Mouse (Mus musculus) heart, postnatal 0 days (tissue): Measurements from ENCODE around the gene Dusp8. TPM values are rescaled to one million over a fixed set of nuclear protein-coding genes. Genes with fewer than 3 reads are reported as not detected.
"Not testable (repeated sequence)": the region's sequence is repeated elsewhere in the genome, so short reads cannot be mapped to it uniquely, and the experiment has no call there.

Experiments
- ATAC-seq: fragments of 200-750 bp; cut with Nextera tagmentation; 2 replicates; pipeline ENCODE4 v1.8.0; 2017; ENCODE audit warnings: low read depth, moderate number of reproducible peaks, moderate library complexity; ENCODE audit not compliant: insufficient read depth
- DNase-seq: peaks from one replicate; pipeline ENCODE4 v3.0.0-alpha.2; 2016; ENCODE audit warnings: low spot score
- H3K27ac ChIP-seq: fragments of 300-500 bp; sonication (generic); 2 replicates; pipeline ENCODE4 v1.5.1; 2014; ENCODE audit warnings: low read depth, mild to moderate bottlenecking
- H3K27me3 ChIP-seq: fragments of 300-500 bp; sonication (generic); 2 replicates; pipeline ENCODE4 v1.6.1; 2014; ENCODE audit warnings: low read length, mixed read lengths; ENCODE audit not compliant: control insufficient read depth, insufficient read depth
- H3K36me3 ChIP-seq: fragments of 300-500 bp; sonication (generic); replicated peaks from 2 replicates; pipeline ENCODE4 v1.6.1; 2014; ENCODE audit warnings: low read length, mixed read lengths; ENCODE audit not compliant: control insufficient read depth, insufficient read depth
- H3K4me1 ChIP-seq: fragments of 300-500 bp; sonication (generic); 2 replicates; pipeline ENCODE4 v1.6.1; 2014; ENCODE audit warnings: antibody characterized with exemption; ENCODE audit not compliant: control insufficient read depth, insufficient read depth
- H3K4me2 ChIP-seq: fragments of 300-500 bp; sonication (generic); 2 replicates; pipeline ENCODE4 v1.6.1; 2014; ENCODE audit warnings: low read depth, mild to moderate bottlenecking, low read length, moderate library complexity
- H3K4me3 ChIP-seq: fragments of 300-500 bp; sonication (generic); 2 replicates; pipeline ENCODE4 v1.5.1; 2014; ENCODE audit warnings: low read depth, low read length
- H3K9ac ChIP-seq: fragments of 300-500 bp; sonication (generic); replicated peaks from 2 replicates; pipeline ENCODE4 v1.6.1; 2014; ENCODE audit warnings: low read depth, low read length, mixed read lengths
- H3K9me3 ChIP-seq: fragments of 300-500 bp; sonication (generic); replicated peaks from 2 replicates; pipeline ENCODE4 v1.6.1; 2016; ENCODE audit warnings: low read length; ENCODE audit not compliant: control insufficient read depth
- CTCF ChIP-seq: IDR thresholded peaks from 2 replicates; pipeline ENCODE4 v1.5.1; 2016; ENCODE audit warnings: antibody characterized with exemption, control low read depth, low read depth
- EP300 ChIP-seq: IDR thresholded peaks from 2 replicates; pipeline ENCODE4 v1.6.1; 2016; ENCODE audit warnings: antibody characterized with exemption, low read depth
- WGBS: fragments of 180-500 bp; shearing (Covaris S2); extraction: QIAGEN DNeasy Blood & Tissue Kit; methylation state at CpG from one replicate; pipeline ENCODE4 v1.1.7; 2014; 5-methylcytosine and 5-hydroxymethylcytosine counted together
- polyA plus RNA-seq: library from polyadenylated mRNA; unstranded; fragments of >200 nt; fragmentation: Nextera tagmentation; extraction: Ambion mirVana; gene quantifications from 2 replicates; pipeline ENCODE4 v1.2.1, GENCODE M21; 2015
- total RNA-seq: library from RNA; depleted of rRNA; stranded (reverse); fragments of >200 nt; gene quantifications from 2 replicates; pipeline ENCODE4 v1.2.3, GENCODE M21; 2014; ENCODE audit warnings: low replicate concordance

Dusp8 gene
- total and polyA plus RNA-seq, 2 experiments from 2014 or later, result 9.0 to 31.4 TPM

GRCm38 (mm10) chr7:142134206-142134995, 38.8 kb upstream of the Dusp8 start:
- no peak for DNase-seq

GRCm38 (mm10) chr7:142128843-142129242, 33.2 kb upstream of the Dusp8 start:
- Histone ChIP-seq H3K27ac (no peak overlapping the region), H3K27me3 (no peaks in the 10 kb centered on the region), H3K9ac (no peak overlapping the region), H3K36me3 (no peaks in the 10 kb centered on the region), H3K4me2 (no peak overlapping the region), H3K4me3 (no peak overlapping the region), H3K4me1 (no peaks in the 10 kb centered on the region), H3K9me3 (no peaks in the 10 kb centered on the region)
- ATAC-seq (no peak), DNase-seq (no peak)
- TF ChIP-seq EP300 (no peak), CTCF (no peak; the same call in 1 of the 2 replicates)
- 46% methylated on average over 4 of the region's 4 CpGs for WGBS

More at GRCm38 (mm10) chr7:142134206-142134995, 38.8 kb upstream of the Dusp8 start:
- no peaks in the 10 kb centered on the region for H3K27me3 ChIP-seq
- H3K4me2 ChIP-seq, result no peak overlapping the region
- no peak overlapping the region for H3K4me3 ChIP-seq
- WGBS, result 41% methylated on average over 4 of the region's 4 CpGs
- no peak for ATAC-seq
- H3K27ac ChIP-seq, result no peak overlapping the region
- H3K36me3 ChIP-seq, result no peaks in the 10 kb centered on the region
- H3K9me3 ChIP-seq, result no peaks in the 10 kb centered on the region
- no peak for TF ChIP-seq EP300
- TF ChIP-seq CTCF, result peak; percentile 54
- no peak overlapping the region for H3K9ac ChIP-seq
- H3K4me1 ChIP-seq, result no peaks in the 10 kb centered on the region

- not testable (repeated sequence) for H3K9me3 ChIP-seq, H3K4me3 ChIP-seq, ATAC-seq, H3K9ac ChIP-seq, H3K36me3 ChIP-seq, H3K27me3 ChIP-seq, DNase-seq, H3K27ac ChIP-seq, H3K4me2 ChIP-seq, H3K4me1 ChIP-seq
- WGBS, result 61% methylated on average over 1 of the region's 1 CpGs
Measured at GRCm38 (mm10) chr7:142120629-142121028, 25.0 kb upstream of the Dusp8 start, which contains the start of gene Gm45618. TSS of gene Gm45618 (minus strand) at chr7:142120729.

GRCm38 (mm10) chr7:142119632-142120031, 24.0 kb upstream of the Dusp8 start:
- H3K36me3 ChIP-seq, result no peaks in the 10 kb centered on the region
- H3K9ac ChIP-seq, result no peak overlapping the region
- no peak overlapping the region for H3K27ac ChIP-seq
- no peaks in the 10 kb centered on the region for H3K9me3 ChIP-seq
- H3K4me1 ChIP-seq, result no peaks in the 10 kb centered on the region
- DNase-seq (no peak), ATAC-seq (no peak)
- H3K27me3 ChIP-seq, result no peaks in the 10 kb centered on the region
- TF ChIP-seq CTCF, result peak; percentile 27; the same call in 1 of the 2 replicates
- no peak for TF ChIP-seq EP300
- WGBS, result 12% methylated on average over 5 of the region's 5 CpGs
- H3K4me2 ChIP-seq, result no peak overlapping the region
- H3K4me3 ChIP-seq, result no peak overlapping the region

- ATAC-seq (no peak), DNase-seq (no peak)
- Histone ChIP-seq H3K4me1 (no peaks in the 10 kb centered on the region), H3K9me3 (no peaks in the 10 kb centered on the region), H3K27ac (no peak overlapping the region), H3K4me2 (no peak overlapping the region), H3K4me3 (no peak overlapping the region), H3K36me3 (no peaks in the 10 kb centered on the region), H3K9ac (no peak overlapping the region), H3K27me3 (no peaks in the 10 kb centered on the region)
- TF ChIP-seq CTCF (no peak), EP300 (no peak)
- 39% methylated on average over 5 of the region's 5 CpGs for WGBS
Measured at GRCm38 (mm10) chr7:142104747-142105146, 9.1 kb upstream of the Dusp8 start.

- no peak overlapping the region for H3K4me3 ChIP-seq
- peaks cover 21% of the 10 kb centered on the region for H3K4me1 ChIP-seq
- no peaks in the 10 kb centered on the region for H3K36me3 ChIP-seq
- ATAC-seq (peak; percentile 58), DNase-seq (peak; percentile 84)
- TF ChIP-seq EP300, result no peak
- peak; percentile 97 for TF ChIP-seq CTCF
- WGBS, result 11% methylated on average over 9 of the region's 9 CpGs
- H3K9me3 ChIP-seq, result no peaks in the 10 kb centered on the region
- no peak overlapping the region for H3K4me2 ChIP-seq
- no peak overlapping the region for H3K9ac ChIP-seq
- peaks cover 14% of the 10 kb centered on the region for H3K27me3 ChIP-seq
- H3K27ac ChIP-seq, result no peak overlapping the region
Measured at GRCm38 (mm10) chr7:142097776-142098175, 2.1 kb upstream of the Dusp8 start.
